Mouse (Mus musculus): Measurements from ENCODE around the gene Lrrfip1. TPM values are rescaled to one million over a fixed set of nuclear protein-coding genes. Genes with fewer than 3 reads are reported as not detected.

Gene Lrrfip1
- polyA plus RNA-seq, 1 experiment from 2014 or later = 85.4 TPM

- Histone ChIP-seq H3K36me3 (ENCODE audit: control insufficient read depth, insufficient read depth, low read length) (no peaks in the 10 kb centered on the region), H3K4me3 (replicated peaks; ENCODE audit: low read length) (no peak overlapping the region), H3K4me2 (ENCODE audit: low read depth, low read length) (no peak overlapping the region), H3K27me3 (ENCODE audit: control insufficient read depth, insufficient read depth, low read length) (no peaks in the 10 kb centered on the region), H3K9me3 (replicated peaks; ENCODE audit: control insufficient read depth, low read length) (no peaks in the 10 kb centered on the region), H3K9ac (ENCODE audit: low read length) (no peak overlapping the region), H3K27ac (ENCODE audit: low read length) (peak overlapping the region; percentile 33; the same call in 1 of the 2 replicates), H3K4me1 (ENCODE audit: control insufficient read depth, insufficient read depth, low read length) (peaks cover 34% of the 10 kb centered on the region)
- 64% methylated on average over 3 of the region's 3 CpGs for WGBS
- no peak for ATAC-seq (ENCODE audit: insufficient read depth, low FRiP score)
Observed at GRCm38 (mm10) chr1:91013803-91014202, 15.3 kb downstream of the Lrrfip1 start.

DNA sequence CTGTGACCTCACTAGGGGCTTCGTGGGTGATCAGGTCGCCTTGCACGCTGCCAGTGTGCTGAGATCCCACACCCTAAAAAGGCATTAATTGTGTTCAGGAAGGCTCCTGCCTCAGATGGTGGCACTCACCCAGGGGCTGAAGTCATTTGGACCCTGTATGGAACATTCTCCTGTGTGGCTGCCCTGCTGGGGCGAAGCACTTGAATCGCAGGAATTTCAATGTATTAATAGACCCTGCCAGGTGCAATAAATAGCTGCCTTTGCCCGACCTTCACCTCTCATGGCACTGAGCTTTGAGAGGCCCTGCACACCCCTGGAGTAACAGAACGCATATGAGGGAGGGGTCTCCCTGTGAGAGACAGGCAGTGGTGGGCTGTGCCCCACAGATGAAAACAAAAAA is 17.0 kb downstream of the Lrrfip1 start:
- H3K4me1 ChIP-seq (ENCODE audit: control insufficient read depth, insufficient read depth, low read length) = peaks cover 29% of the 10 kb centered on the region
- no peaks in the 10 kb centered on the region for H3K9me3 ChIP-seq (replicated peaks; ENCODE audit: control insufficient read depth, low read length)
- no peak overlapping the region for H3K4me3 ChIP-seq (replicated peaks; ENCODE audit: low read length)
- 59% methylated on average over 7 of the region's 7 CpGs for WGBS
- H3K4me2 ChIP-seq (ENCODE audit: low read depth, low read length) = no peak overlapping the region
- H3K36me3 ChIP-seq (ENCODE audit: control insufficient read depth, insufficient read depth, low read length) = no peaks in the 10 kb centered on the region
- no peak overlapping the region for H3K27ac ChIP-seq (ENCODE audit: low read length)
- H3K27me3 ChIP-seq (ENCODE audit: control insufficient read depth, insufficient read depth, low read length) = no peaks in the 10 kb centered on the region
- no peak overlapping the region for H3K9ac ChIP-seq (ENCODE audit: low read length)
- 0 out of 2 replicates have a peak, but pooled peaks have one; percentile 38 for ATAC-seq (ENCODE audit: insufficient read depth, low FRiP score)

DNA sequence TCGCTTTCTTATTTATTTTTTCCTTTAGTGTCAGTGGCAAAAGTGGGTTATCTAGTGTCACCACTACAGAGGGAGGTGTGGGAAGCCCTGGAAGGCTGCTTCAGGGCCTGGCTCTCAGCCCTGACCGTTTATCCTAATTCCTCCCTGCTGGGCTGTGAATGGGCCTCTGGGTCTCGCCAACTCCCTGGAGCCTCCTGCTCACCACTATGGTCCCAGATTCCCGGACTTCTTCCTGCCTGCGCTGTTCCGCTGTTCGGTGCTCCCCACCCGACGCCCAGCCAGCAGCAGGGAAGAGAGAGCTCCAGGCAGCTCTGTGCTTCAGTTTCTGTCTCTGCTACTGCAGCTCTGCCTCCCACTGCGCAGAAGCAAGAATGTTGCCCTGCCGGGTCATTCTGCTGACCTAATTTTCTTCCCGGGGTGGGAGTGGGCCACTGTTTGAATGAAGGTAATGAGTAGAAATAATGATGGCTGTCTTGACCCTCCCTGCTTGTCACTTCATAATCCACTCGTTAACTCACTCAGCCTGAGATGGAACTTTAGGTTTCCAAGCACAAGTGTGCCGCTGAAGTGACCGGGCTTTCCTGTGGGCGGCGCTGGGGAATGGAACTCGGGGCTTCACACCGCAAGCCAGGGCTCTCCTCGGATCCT is 18.7 kb downstream of the Lrrfip1 start:
- WGBS = 14% methylated on average over 20 of the region's 20 CpGs
- no peak overlapping the region for H3K4me3 ChIP-seq (replicated peaks; ENCODE audit: low read length)
- H3K27me3 ChIP-seq (ENCODE audit: control insufficient read depth, insufficient read depth, low read length) = no peaks in the 10 kb centered on the region
- H3K9ac ChIP-seq (ENCODE audit: low read length) = peak overlapping the region; percentile 60
- peak overlapping the region; percentile 39 for H3K4me2 ChIP-seq (ENCODE audit: low read depth, low read length)
- 0 out of 2 replicates have a peak, but pooled peaks have one; percentile 41 for ATAC-seq (ENCODE audit: insufficient read depth, low FRiP score)
- H3K9me3 ChIP-seq (replicated peaks; ENCODE audit: control insufficient read depth, low read length) = no peaks in the 10 kb centered on the region
- peaks cover 27% of the 10 kb centered on the region for H3K4me1 ChIP-seq (ENCODE audit: control insufficient read depth, insufficient read depth, low read length)
- no peaks in the 10 kb centered on the region for H3K36me3 ChIP-seq (ENCODE audit: control insufficient read depth, insufficient read depth, low read length)
- H3K27ac ChIP-seq (ENCODE audit: low read length) = peak overlapping the region; percentile 56; the same call in 1 of the 2 replicates

GRCm38 (mm10) chr1:91019346-91019745 is 20.8 kb downstream of the Lrrfip1 start:
- H3K4me2 ChIP-seq (ENCODE audit: low read depth, low read length) = no peak overlapping the region
- no peaks in the 10 kb centered on the region for H3K27me3 ChIP-seq (ENCODE audit: control insufficient read depth, insufficient read depth, low read length)
- H3K4me1 ChIP-seq (ENCODE audit: control insufficient read depth, insufficient read depth, low read length) = peaks cover 22% of the 10 kb centered on the region
- no peak overlapping the region for H3K4me3 ChIP-seq (replicated peaks; ENCODE audit: low read length)
- H3K9ac ChIP-seq (ENCODE audit: low read length) = no peak overlapping the region
- no peak for ATAC-seq (ENCODE audit: insufficient read depth, low FRiP score)
- H3K9me3 ChIP-seq (replicated peaks; ENCODE audit: control insufficient read depth, low read length) = no peaks in the 10 kb centered on the region
- H3K36me3 ChIP-seq (ENCODE audit: control insufficient read depth, insufficient read depth, low read length) = no peaks in the 10 kb centered on the region
- H3K27ac ChIP-seq (ENCODE audit: low read length) = no peak overlapping the region
- 61% methylated on average over 2 of the region's 2 CpGs for WGBS

GRCm38 (mm10) chr1:91021304-91021703 is 22.8 kb downstream of the Lrrfip1 start:
- WGBS = 68% methylated on average over 3 of the region's 3 CpGs

DNA sequence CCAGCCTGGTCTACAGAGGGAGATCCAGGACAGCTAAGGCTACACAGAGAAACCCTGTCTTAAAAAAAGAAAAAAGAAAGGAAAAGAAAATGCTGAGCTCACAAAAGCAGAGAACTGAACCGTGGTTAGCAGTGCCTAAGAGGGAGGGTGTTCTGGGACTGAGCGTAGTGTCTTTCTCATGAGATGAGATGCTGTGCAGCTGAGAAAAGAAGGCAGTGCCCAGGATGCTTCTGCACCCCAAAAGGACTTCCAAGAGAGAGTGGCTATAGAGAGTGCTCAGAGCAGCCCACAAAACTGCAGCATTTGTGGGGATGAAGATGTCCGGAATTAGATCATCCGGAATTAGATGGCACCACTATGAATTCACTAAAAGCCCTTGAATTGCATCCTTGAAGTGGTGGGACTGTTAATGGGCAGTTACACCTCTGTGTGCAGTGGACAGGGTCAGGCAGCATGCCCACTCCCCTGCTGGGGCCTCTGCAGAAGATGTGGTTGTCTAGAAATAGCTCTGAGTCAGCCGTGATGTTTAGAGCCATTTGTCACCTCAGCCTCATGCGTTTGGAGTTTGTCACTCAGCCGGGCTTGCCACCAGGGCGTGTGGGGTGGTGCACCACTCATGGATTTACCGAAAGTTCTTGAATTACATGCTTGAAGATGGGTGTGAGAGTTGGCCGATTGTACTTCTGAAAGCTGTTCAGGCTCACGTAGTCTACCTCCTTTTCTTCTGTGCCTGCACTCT is 23.8 kb downstream of the Lrrfip1 start:
- 50% methylated on average over 11 of the region's 11 CpGs for WGBS
- peak overlapping the region; percentile 80 for H3K27ac ChIP-seq (ENCODE audit: low read length)
- no peak for ATAC-seq (ENCODE audit: insufficient read depth, low FRiP score)

More at GRCm38 (mm10) chr1:91021304-91021703, 22.8 kb downstream of the Lrrfip1 start:
- no peaks in the 10 kb centered on the region for H3K9me3 ChIP-seq (replicated peaks; ENCODE audit: control insufficient read depth, low read length)
- no peak overlapping the region for H3K4me3 ChIP-seq (replicated peaks; ENCODE audit: low read length)
- H3K27me3 ChIP-seq (ENCODE audit: control insufficient read depth, insufficient read depth, low read length) = no peaks in the 10 kb centered on the region
- no peak overlapping the region for H3K4me2 ChIP-seq (ENCODE audit: low read depth, low read length)
- peaks cover 22% of the 10 kb centered on the region for H3K4me1 ChIP-seq (ENCODE audit: control insufficient read depth, insufficient read depth, low read length)
- no peaks in the 10 kb centered on the region for H3K36me3 ChIP-seq (ENCODE audit: control insufficient read depth, insufficient read depth, low read length)
- ATAC-seq (ENCODE audit: insufficient read depth, low FRiP score) = no peak
- H3K27ac ChIP-seq (ENCODE audit: low read length) = no peak overlapping the region
- no peak overlapping the region for H3K9ac ChIP-seq (ENCODE audit: low read length)

DNA sequence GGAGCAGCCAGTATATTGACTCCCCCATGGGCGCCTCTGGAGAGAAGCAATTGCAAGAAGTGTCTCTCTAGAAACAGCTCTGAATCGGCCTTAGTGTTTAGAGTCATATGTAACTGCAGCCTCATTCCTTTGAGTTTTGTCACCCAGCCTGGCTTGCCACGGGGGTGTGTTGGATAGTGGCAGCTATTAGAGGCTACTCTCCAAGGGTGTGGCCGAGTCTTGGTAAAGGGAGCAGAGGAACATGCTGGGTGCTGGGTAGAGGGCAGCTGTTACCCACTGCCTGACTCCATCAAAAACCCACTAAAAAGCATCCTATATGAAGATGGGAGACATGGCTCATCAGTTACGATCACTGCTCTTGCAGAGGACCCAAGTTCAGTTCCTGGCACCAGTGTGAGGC is 24.7 kb downstream of the Lrrfip1 start:
- no peak overlapping the region for H3K4me3 ChIP-seq (replicated peaks; ENCODE audit: low read length)
- ATAC-seq (ENCODE audit: insufficient read depth, low FRiP score) = no peak
- H3K27ac ChIP-seq (ENCODE audit: low read length) = peak overlapping the region; percentile 80
- no peaks in the 10 kb centered on the region for H3K27me3 ChIP-seq (ENCODE audit: control insufficient read depth, insufficient read depth, low read length)
- no peaks in the 10 kb centered on the region for H3K9me3 ChIP-seq (replicated peaks; ENCODE audit: control insufficient read depth, low read length)
- no peak overlapping the region for H3K9ac ChIP-seq (ENCODE audit: low read length)
- H3K36me3 ChIP-seq (ENCODE audit: control insufficient read depth, insufficient read depth, low read length) = no peaks in the 10 kb centered on the region
- no peak overlapping the region for H3K4me2 ChIP-seq (ENCODE audit: low read depth, low read length)
- peaks cover 10% of the 10 kb centered on the region for H3K4me1 ChIP-seq (ENCODE audit: control insufficient read depth, insufficient read depth, low read length)
- 74% methylated on average over 5 of the region's 5 CpGs for WGBS

More for the DNA sequence above, 23.8 kb downstream of the Lrrfip1 start:
- Histone ChIP-seq H3K4me2 (ENCODE audit: low read depth, low read length) (no peak overlapping the region), H3K4me1 (ENCODE audit: control insufficient read depth, insufficient read depth, low read length) (peaks cover 14% of the 10 kb centered on the region), H3K9ac (ENCODE audit: low read length) (peak overlapping the region; percentile 40; the same call in 1 of the 2 replicates), H3K9me3 (replicated peaks; ENCODE audit: control insufficient read depth, low read length) (no peaks in the 10 kb centered on the region), H3K27me3 (ENCODE audit: control insufficient read depth, insufficient read depth, low read length) (no peaks in the 10 kb centered on the region), H3K4me3 (replicated peaks; ENCODE audit: low read length) (no peak overlapping the region), H3K36me3 (ENCODE audit: control insufficient read depth, insufficient read depth, low read length) (no peaks in the 10 kb centered on the region)

- WGBS = 46% methylated on average over 9 of the region's 9 CpGs
- Histone ChIP-seq H3K27ac (ENCODE audit: low read length) (peak overlapping the region; percentile 80), H3K36me3 (ENCODE audit: control insufficient read depth, insufficient read depth, low read length) (no peaks in the 10 kb centered on the region)
Observed at GRCm38 (mm10) chr1:91023960-91024359, 25.4 kb downstream of the Lrrfip1 start.

DNA sequence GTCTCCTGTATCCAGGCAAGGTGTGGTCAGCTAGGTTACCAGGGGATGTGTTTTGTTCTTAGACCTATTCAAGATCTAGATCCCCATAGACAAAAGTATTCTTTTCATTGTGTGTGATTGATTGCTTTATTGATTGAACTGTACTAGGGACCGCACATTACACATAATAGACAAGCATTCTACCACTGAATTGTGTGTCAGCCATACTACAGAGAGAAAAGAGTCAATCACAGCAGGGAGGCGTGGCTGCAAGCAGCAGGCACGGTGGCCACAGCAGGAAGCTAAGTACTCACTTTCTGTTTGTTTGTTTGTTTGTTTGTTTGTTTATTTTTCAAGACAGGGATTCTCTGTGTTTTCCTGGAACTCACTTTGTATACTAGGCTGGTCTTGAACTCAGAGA is 25.9 kb downstream of the Lrrfip1 start:
- Histone ChIP-seq H3K9ac (ENCODE audit: low read length) (no peak overlapping the region), H3K27ac (ENCODE audit: low read length) (peak overlapping the region; percentile 36), H3K9me3 (replicated peaks; ENCODE audit: control insufficient read depth, low read length) (no peaks in the 10 kb centered on the region), H3K36me3 (ENCODE audit: control insufficient read depth, insufficient read depth, low read length) (no peaks in the 10 kb centered on the region), H3K27me3 (ENCODE audit: control insufficient read depth, insufficient read depth, low read length) (no peaks in the 10 kb centered on the region), H3K4me3 (replicated peaks; ENCODE audit: low read length) (no peak overlapping the region), H3K4me2 (ENCODE audit: low read depth, low read length) (no peak overlapping the region), H3K4me1 (ENCODE audit: control insufficient read depth, insufficient read depth, low read length) (peaks cover 10% of the 10 kb centered on the region)
- ATAC-seq (ENCODE audit: insufficient read depth, low FRiP score) = no peak
- WGBS = 59% methylated on average over 3 of the region's 3 CpGs

More at GRCm38 (mm10) chr1:91023960-91024359, 25.4 kb downstream of the Lrrfip1 start:
- H3K9ac ChIP-seq (ENCODE audit: low read length) = no peak overlapping the region
- no peak overlapping the region for H3K4me2 ChIP-seq (ENCODE audit: low read depth, low read length)
- no peaks in the 10 kb centered on the region for H3K27me3 ChIP-seq (ENCODE audit: control insufficient read depth, insufficient read depth, low read length)
- H3K4me3 ChIP-seq (replicated peaks; ENCODE audit: low read length) = no peak overlapping the region
- peaks cover 10% of the 10 kb centered on the region for H3K4me1 ChIP-seq (ENCODE audit: control insufficient read depth, insufficient read depth, low read length)
- ATAC-seq (ENCODE audit: insufficient read depth, low FRiP score) = peak; percentile 81
- no peaks in the 10 kb centered on the region for H3K9me3 ChIP-seq (replicated peaks; ENCODE audit: control insufficient read depth, low read length)

Data from stomach, embryonic 16.5 days (tissue).